Mouse (Mus musculus) midbrain, embryonic 16.5 days (tissue): ENCODE measurements around the gene Fxr2. TPM values are rescaled to one million over a fixed set of nuclear protein-coding genes. Genes with fewer than 3 reads are reported as not detected.

Experiments
- ATAC-seq: fragments of 200-750 bp; cut with Nextera tagmentation; 2 replicates; pipeline ENCODE4 v1.8.0; 2017; ENCODE audit warnings: moderate TSS enrichment
- H3K27ac ChIP-seq: fragments of 300-500 bp; sonication (generic); 2 replicates; pipeline ENCODE4 v1.5.1; 2014; ENCODE audit warnings: mild to moderate bottlenecking, low read length, mixed read lengths
- H3K27me3 ChIP-seq: fragments of 300-500 bp; sonication (generic); 2 replicates; pipeline ENCODE4 v1.6.1; 2014; ENCODE audit warnings: low read depth, low read length, mixed read lengths; ENCODE audit not compliant: control insufficient read depth, insufficient read depth
- H3K36me3 ChIP-seq: fragments of 300-500 bp; sonication (generic); 2 replicates; pipeline ENCODE4 v1.6.1; 2014; ENCODE audit warnings: mild to moderate bottlenecking, low read length, moderate library complexity, mixed read lengths; ENCODE audit not compliant: control insufficient read depth, insufficient read depth
- H3K4me1 ChIP-seq: fragments of 300-500 bp; sonication (generic); 2 replicates; pipeline ENCODE4 v1.6.1; 2014; ENCODE audit warnings: mild to moderate bottlenecking, low read length, mixed read lengths; ENCODE audit not compliant: control insufficient read depth, insufficient read depth
- H3K4me2 ChIP-seq: fragments of 300-500 bp; sonication (generic); 2 replicates; pipeline ENCODE4 v1.6.1; 2014; ENCODE audit warnings: mild to moderate bottlenecking, low read length, mixed read lengths
- H3K4me3 ChIP-seq: fragments of 300-500 bp; sonication (generic); 2 replicates; pipeline ENCODE4 v1.5.1; 2014; ENCODE audit warnings: low read depth, mild to moderate bottlenecking, low read length, moderate library complexity, mixed read lengths
- H3K9ac ChIP-seq: fragments of 300-500 bp; sonication (generic); 2 replicates; pipeline ENCODE4 v1.6.1; 2014; ENCODE audit warnings: low read depth, low read length, mixed read lengths
- H3K9me3 ChIP-seq: fragments of 300-500 bp; sonication (generic); replicated peaks from 2 replicates; pipeline ENCODE4 v1.6.1; 2014; ENCODE audit warnings: mild to moderate bottlenecking, low read length, mixed read lengths; ENCODE audit not compliant: control insufficient read depth, poor library complexity, severe bottlenecking
- WGBS: fragments of 180-500 bp; shearing (Covaris S2); extraction: QIAGEN DNeasy Blood & Tissue Kit; methylation state at CpG from one replicate; pipeline ENCODE4 v1.1.7; 2014; 5-methylcytosine and 5-hydroxymethylcytosine counted together
- polyA plus RNA-seq: library from polyadenylated mRNA; unstranded; fragments of >200 nt; fragmentation: Nextera tagmentation; extraction: Ambion mirVana; gene quantifications from 2 replicates; pipeline ENCODE4 v1.2.1, GENCODE M21; 2015

The Fxr2 gene
- 33.3 and 37.3 TPM in 2 replicates for polyA plus RNA-seq

DNA sequence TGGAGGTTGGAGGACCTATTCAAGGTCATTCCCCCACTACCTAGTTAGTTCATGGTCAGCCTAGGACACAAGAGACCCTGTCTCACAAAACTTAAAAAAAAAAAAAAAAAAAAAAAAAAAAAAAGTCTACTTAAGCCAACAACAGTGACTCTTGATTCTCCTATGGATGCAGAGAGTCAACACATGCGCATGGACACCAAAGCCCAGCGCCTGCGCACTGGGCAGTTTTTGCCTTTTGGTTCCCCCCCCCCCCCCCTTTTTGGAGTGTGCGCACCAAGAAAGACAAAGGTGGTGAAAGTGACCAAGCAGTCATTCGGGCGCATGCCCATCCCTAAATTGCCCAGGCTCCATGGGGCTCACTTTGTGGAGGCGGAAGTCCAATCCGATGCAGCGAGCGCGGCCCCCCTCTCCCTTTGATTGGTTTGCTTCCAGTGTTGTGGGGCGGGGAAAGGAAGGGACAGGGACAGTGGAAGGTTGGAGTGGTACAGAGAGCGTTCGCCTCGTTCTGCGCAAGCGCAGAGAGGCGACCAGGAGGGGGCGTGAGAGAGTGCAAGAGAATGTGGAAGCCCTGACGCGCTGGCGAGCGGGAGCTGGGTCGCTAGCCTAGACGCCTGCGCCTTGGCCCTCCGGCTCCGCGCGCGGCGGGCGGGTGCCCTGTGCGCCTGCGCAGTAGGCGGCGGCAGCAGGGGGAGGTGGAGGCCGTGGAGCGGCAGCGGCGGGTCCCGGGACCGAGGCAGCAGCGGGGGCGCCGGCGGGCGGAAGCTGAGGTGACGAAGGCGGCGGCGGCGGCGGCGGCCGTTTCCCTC lies at the start of gene Fxr2:
Fxr2 (plus strand) TSS at position 707 of the 806 bp plus-strand sequence.
- Histone ChIP-seq H3K9me3 (no peaks in the 10 kb centered on the region), H3K27me3 (no peaks in the 10 kb centered on the region), H3K4me1 (peaks cover 33% of the 10 kb centered on the region), H3K36me3 (0 out of 2 replicates have a peak, but pooled peaks cover 3% of the 10 kb centered on the region), H3K4me2 (peak within 1 kb of the TSS; percentile 87), H3K4me3 (peak within 1 kb of the TSS; percentile 79), H3K9ac (peak within 1 kb of the TSS; percentile 99), H3K27ac (peak within 1 kb of the TSS; percentile 93)
- peak; percentile 99 for ATAC-seq
- under 1% methylated on average over 31 of the region's 56 CpGs for WGBS

DNA sequence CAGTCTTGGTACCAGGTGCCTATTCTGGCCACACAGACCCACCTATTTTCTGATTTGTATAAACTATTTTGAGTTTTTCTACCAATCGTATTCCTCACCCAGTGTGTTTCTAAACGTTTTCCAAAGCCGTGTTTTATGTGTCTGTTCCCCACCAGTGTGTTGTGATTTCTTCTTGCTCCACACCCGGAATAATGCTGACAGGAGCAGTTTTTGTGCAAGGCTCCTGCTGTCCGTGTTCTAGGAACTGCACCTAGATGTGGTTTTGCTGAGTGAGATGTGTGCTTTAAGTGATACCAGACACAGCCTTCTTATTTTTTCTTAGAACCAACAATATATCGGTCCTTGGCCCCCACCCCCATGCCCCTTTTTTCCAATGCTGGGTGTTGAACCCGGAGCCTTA lies 48.8 kb upstream of the Fxr2 start:
- Histone ChIP-seq H3K27ac (no peak overlapping the region), H3K4me2 (no peak overlapping the region), H3K9me3 (no peaks in the 10 kb centered on the region), H3K4me3 (no peak overlapping the region), H3K4me1 (peaks cover 10% of the 10 kb centered on the region), H3K36me3 (peaks cover 7% of the 10 kb centered on the region; the same call in 1 of the 2 replicates), H3K9ac (no peak overlapping the region), H3K27me3 (no peaks in the 10 kb centered on the region)
- no peak for ATAC-seq
- 89% methylated on average over 7 of the region's 7 CpGs for WGBS

DNA sequence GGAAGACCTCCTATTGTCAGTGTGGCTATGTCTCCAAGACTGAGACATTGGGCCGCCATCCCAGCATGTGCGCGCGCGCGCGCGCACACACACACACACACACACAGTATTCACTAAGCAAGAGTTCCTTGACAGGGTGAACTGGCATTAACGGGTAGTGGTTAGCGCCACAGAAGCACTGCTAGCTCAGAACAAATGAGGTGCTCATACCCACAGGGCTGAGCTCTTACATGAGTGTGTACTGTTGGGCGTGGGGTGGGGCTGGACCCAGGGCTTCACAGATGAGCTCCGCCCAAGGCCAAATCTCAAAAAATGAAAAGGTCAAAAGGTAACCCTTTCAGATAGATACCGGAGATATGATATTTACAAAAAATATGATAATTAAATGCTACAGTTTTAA lies 47.9 kb upstream of the Fxr2 start:
- H3K4me3 ChIP-seq = no peak overlapping the region
- no peak overlapping the region for H3K4me2 ChIP-seq
- no peaks in the 10 kb centered on the region for H3K27me3 ChIP-seq
- H3K36me3 ChIP-seq = peaks cover 10% of the 10 kb centered on the region; the same call in 1 of the 2 replicates
- peaks cover 6% of the 10 kb centered on the region for H3K4me1 ChIP-seq
- H3K9ac ChIP-seq = no peak overlapping the region
- H3K27ac ChIP-seq = no peak overlapping the region
- no peak for ATAC-seq
- WGBS = 95% methylated on average over 13 of the region's 13 CpGs
- H3K9me3 ChIP-seq = no peaks in the 10 kb centered on the region

DNA sequence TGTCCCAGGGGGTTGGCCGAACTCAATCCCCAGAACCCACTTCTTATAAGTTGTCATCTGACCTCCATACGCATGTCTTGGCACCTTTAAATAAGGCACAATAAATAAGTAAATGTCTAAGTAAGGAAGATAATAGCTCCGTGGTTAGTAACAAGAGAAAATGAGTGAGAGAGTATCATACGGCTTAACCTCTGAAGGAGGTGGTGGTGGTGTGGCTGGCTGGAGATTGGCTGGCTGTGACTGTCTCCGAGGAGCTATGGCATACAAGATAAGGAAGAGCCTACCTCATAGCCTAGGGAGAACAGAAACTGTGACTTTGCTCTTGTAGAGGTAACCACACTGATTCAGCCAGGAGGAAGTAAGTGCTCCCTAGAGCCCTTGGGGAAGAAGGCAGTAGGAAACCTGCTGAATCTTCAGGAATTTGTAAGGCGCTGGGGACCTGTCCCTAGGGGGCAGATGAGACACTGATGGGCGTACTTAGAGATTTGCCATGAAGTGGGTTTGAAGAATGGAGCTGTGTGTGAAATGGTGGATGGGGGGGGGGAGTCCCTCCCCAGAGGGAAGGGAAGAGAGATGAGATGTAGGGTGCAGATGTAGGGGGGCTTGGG lies 47.0 kb upstream of the Fxr2 start:
- no peaks in the 10 kb centered on the region for H3K9me3 ChIP-seq
- H3K4me2 ChIP-seq = no peak overlapping the region
- no peak overlapping the region for H3K27ac ChIP-seq
- WGBS = 81% methylated on average over 7 of the region's 7 CpGs
- no peaks in the 10 kb centered on the region for H3K27me3 ChIP-seq
- H3K36me3 ChIP-seq = peaks cover 15% of the 10 kb centered on the region
- H3K4me1 ChIP-seq = peaks cover 6% of the 10 kb centered on the region
- H3K9ac ChIP-seq = no peak overlapping the region
- no peak for ATAC-seq
- H3K4me3 ChIP-seq = no peak overlapping the region

DNA sequence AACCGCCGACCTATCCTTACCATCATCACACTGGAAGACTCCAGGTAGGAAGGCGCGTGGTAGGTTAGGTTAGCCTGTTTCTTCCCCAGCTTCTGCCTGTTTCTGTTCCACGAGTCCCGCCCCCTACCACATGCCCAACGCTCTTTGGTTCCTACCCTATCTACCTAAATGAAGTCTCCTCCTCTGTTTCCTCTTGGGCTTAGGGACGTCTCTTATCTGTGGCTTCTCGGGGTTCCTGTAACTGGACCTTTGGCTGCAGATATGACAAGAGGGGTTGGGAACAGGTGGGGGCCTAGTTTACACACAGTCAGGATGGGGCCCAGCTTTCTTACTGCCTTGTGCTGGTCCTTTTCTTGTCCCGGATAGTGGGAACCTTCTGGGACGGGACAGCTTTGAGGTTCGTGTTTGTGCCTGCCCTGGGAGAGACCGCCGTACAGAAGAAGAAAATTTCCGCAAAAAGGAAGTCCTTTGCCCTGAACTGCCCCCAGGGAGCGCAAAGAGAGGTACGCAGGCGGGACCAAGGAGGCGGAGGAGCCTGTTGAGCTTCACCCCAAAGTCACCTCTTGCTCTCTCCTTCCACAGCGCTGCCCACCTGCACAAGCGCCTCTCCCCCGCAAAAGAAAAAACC lies 43.5 kb upstream of the Fxr2 start:
- no peak overlapping the region for H3K9ac ChIP-seq
- no peak overlapping the region for H3K4me3 ChIP-seq
- no peak overlapping the region for H3K4me2 ChIP-seq
- no peaks in the 10 kb centered on the region for H3K9me3 ChIP-seq
- no peaks in the 10 kb centered on the region for H3K4me1 ChIP-seq
- no peaks in the 10 kb centered on the region for H3K27me3 ChIP-seq
- H3K36me3 ChIP-seq = peaks cover 15% of the 10 kb centered on the region
- no peak overlapping the region for H3K27ac ChIP-seq
- WGBS = 95% methylated on average over 22 of the region's 22 CpGs
- ATAC-seq = no peak

DNA sequence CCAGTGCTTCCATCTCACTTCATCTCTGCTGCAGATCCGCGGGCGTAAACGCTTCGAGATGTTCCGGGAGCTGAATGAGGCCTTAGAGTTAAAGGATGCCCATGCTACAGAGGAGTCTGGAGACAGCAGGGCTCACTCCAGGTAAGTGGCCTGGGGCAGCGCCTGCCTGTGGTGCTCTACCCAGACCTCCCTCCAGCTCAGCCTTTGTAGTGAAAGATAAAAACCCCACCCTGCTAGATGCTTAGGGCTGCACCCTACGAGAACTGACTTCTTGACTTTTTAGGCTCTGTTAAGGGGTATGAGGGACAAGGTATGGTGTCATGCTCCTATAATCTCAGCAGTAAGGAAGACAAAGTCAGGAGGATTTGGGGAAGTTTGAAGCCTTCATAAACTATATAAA lies 42.2 kb upstream of the Fxr2 start:
- ATAC-seq = no peak
- Histone ChIP-seq H3K9me3 (no peaks in the 10 kb centered on the region), H3K4me3 (no peak overlapping the region), H3K27ac (no peak overlapping the region), H3K4me1 (no peaks in the 10 kb centered on the region), H3K27me3 (no peaks in the 10 kb centered on the region), H3K36me3 (peaks cover 15% of the 10 kb centered on the region), H3K4me2 (no peak overlapping the region), H3K9ac (no peak overlapping the region)
- WGBS = 94% methylated on average over 8 of the region's 8 CpGs

DNA sequence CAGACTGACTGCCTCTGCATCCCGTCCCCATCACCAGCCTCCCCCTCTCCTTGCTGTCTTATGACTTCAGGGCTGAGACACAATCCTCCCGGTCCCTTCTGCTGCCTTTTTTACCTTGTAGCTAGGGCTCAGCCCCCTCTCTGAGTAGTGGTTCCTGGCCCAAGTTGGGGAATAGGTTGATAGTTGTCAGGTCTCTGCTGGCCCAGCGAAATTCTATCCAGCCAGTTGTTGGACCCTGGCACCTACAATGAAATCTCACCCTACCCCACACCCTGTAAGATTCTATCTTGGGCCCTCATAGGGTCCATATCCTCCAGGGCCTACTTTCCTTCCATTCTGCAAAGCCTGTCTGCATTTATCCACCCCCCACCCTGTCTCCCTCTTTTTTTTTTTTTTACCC lies 41.4 kb upstream of the Fxr2 start:
- H3K9me3 ChIP-seq = no peaks in the 10 kb centered on the region

DNA sequence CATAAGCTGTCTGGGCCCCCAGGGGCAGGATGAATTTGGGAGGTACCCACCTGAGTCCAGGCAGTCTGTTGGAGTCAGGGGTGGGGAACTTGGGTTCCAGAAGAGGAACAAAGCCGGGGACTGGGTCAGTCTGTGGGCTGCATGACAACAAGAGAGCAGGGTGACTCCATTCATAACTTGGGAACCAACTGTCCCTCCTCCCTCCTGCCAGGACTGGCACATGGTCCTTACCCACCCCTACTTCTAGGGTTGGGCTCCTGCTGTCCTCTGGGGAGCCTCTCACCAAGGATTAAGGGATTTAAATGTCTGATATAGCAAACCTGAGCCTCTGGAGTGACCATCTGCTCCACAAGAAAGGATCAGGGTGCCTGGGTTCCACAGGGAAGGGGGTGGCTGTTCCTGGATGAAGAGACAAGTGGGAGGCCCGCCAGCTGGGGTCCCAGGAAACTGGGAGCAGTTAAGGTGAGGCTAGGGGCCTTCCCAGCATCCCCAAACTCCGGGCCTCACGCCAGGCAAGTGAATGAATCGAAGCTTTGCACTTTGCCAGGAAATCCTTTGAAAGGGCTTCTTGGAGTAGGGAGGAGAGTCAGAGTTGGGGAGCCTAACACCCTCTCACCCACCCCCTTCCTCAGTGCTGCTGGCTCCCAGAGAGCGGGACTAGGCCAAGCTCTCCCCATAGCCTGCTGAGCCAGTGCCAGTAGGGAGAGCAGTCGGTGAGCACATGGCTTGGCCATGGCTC lies 40.7 kb upstream of the Fxr2 start:
- H3K4me2 ChIP-seq = no peak overlapping the region
- peak overlapping the region; percentile 33; the same call in 1 of the 2 replicates for H3K27ac ChIP-seq
- peak; percentile 91 for ATAC-seq
- H3K4me1 ChIP-seq = no peaks in the 10 kb centered on the region
- no peak overlapping the region for H3K4me3 ChIP-seq
- no peak overlapping the region for H3K9ac ChIP-seq
- peaks cover 15% of the 10 kb centered on the region for H3K36me3 ChIP-seq
- H3K9me3 ChIP-seq = no peaks in the 10 kb centered on the region
- no peaks in the 10 kb centered on the region for H3K27me3 ChIP-seq
- 65% methylated on average over 7 of the region's 7 CpGs for WGBS

More for the DNA sequence above, 41.4 kb upstream of the Fxr2 start:
- Histone ChIP-seq H3K4me1 (no peaks in the 10 kb centered on the region), H3K4me2 (no peak overlapping the region), H3K27me3 (no peaks in the 10 kb centered on the region), H3K9ac (no peak overlapping the region), H3K4me3 (no peak overlapping the region), H3K36me3 (peaks cover 15% of the 10 kb centered on the region), H3K27ac (no peak overlapping the region)
- 89% methylated on average over 3 of the region's 3 CpGs for WGBS
- ATAC-seq = no peak
